Mouse (Mus musculus) ES-Bruce4 (cell line): ENCODE measurements around the gene Emc8.

Experiments
- CTCF ChIP-seq: IDR thresholded peaks from one replicate; pipeline ENCODE4 v1.8.1; 2011; ENCODE audit warnings: low read depth, low read length
- EP300 ChIP-seq: IDR thresholded peaks from 2 replicates; pipeline ENCODE4 v1.6.1; 2011; ENCODE audit warnings: low read depth, low read length; ENCODE audit not compliant: insufficient read depth
- POLR2A ChIP-seq: IDR thresholded peaks from one replicate; pipeline ENCODE4 v1.8.1; 2011; ENCODE audit warnings: low read length; ENCODE audit not compliant: insufficient read depth

GRCm38 (mm10) chr8:120679629-120680387 is 11.4 kb upstream of the Emc8 start:
- TF ChIP-seq CTCF (no peak), POLR2A (no peak), EP300 (no peak)
